Mouse (Mus musculus): ENCODE data around the gene Fam78a. TPM values are rescaled to one million over a fixed set of nuclear protein-coding genes. Genes with fewer than 3 reads are reported as not detected.

Fam78a gene
- polyA plus RNA-seq (2012; rRNA removed; ENCODE audit: low replicate concordance) = 19.5 and 37.4 TPM in 2 replicates

GRCm38 (mm10) chr2:32084111-32084871 lies at the start of gene Fam78a:
Gene Fam78a, minus strand, starts transcription at chr2:32084857.

GRCm38 (mm10) chr2:32095351-32096121 lies 10.9 kb upstream of the Fam78a start, which contains the start of gene Plpp7:
Gene Plpp7, plus strand, starts transcription at chr2:32095528.

Other genes with a start within 250 kb of the Fam78a start
- 0.14 and 0.35 TPM in 2 replicates for gene Fibcd1, start 238.9 kb downstream of the Fam78a start, polyA plus RNA-seq (2012; rRNA removed; ENCODE audit: low replicate concordance)
- 21.2 and 29.6 TPM in 2 replicates for gene Lamc3, start 197.6 kb downstream of the Fam78a start, polyA plus RNA-seq (2012; rRNA removed; ENCODE audit: low replicate concordance)
- gene Aif1l, start 134.7 kb downstream of the Fam78a start, polyA plus RNA-seq (2012; rRNA removed; ENCODE audit: low replicate concordance) = 13.9 and 14.7 TPM in 2 replicates
- 34.5 and 37.3 TPM in 2 replicates for gene Nup214, start 110.4 kb downstream of the Fam78a start, polyA plus RNA-seq (2012; rRNA removed; ENCODE audit: low replicate concordance)
- 10.3 and 77.3 TPM in 2 replicates for gene Plpp7, start 10.7 kb upstream of the Fam78a start, polyA plus RNA-seq (2012; rRNA removed; ENCODE audit: low replicate concordance)
- 48.9 and 76.3 TPM in 2 replicates for gene Prrc2b, start 66.2 kb upstream of the Fam78a start, polyA plus RNA-seq (2012; rRNA removed; ENCODE audit: low replicate concordance)
- 42.2 and 44.4 TPM in 2 replicates for gene Pomt1, start 151.7 kb upstream of the Fam78a start, polyA plus RNA-seq (2012; rRNA removed; ENCODE audit: low replicate concordance)
- gene Uck1, start 175.3 kb upstream of the Fam78a start, polyA plus RNA-seq (2012; rRNA removed; ENCODE audit: low replicate concordance) = 223 and 258 TPM in 2 replicates
- 30.7 and 36.5 TPM in 2 replicates for gene Golga2, start 202.5 kb upstream of the Fam78a start, polyA plus RNA-seq (2012; rRNA removed; ENCODE audit: low replicate concordance)
- gene Swi5, start 203.2 kb upstream of the Fam78a start, polyA plus RNA-seq (2012; rRNA removed; ENCODE audit: low replicate concordance) = 142 and 186 TPM in 2 replicates

Measured in mammary gland, adult 2 months (tissue).